Mouse (Mus musculus) intestine, postnatal 0 days (tissue): Measurements from ENCODE around the gene Cdh18. TPM values are rescaled to one million over a fixed set of nuclear protein-coding genes. Genes with fewer than 3 reads are reported as not detected.

ENCODE experiments used
- ATAC-seq: fragments of 200-750 bp; cut with Nextera tagmentation; 2 replicates; pipeline ENCODE4 v1.8.0; 2017; ENCODE audit warnings: mild to moderate bottlenecking, moderate TSS enrichment, moderate library complexity
- H3K27ac ChIP-seq: fragments of 300-500 bp; sonication (generic); 2 replicates; pipeline ENCODE4 v1.5.1; 2014; ENCODE audit warnings: mild to moderate bottlenecking, low read depth, low read length, moderate library complexity
- H3K27me3 ChIP-seq: fragments of 300-500 bp; sonication (generic); replicated peaks from 2 replicates; pipeline ENCODE4 v1.6.1; 2014; ENCODE audit warnings: low read length, mixed read lengths; ENCODE audit not compliant: control insufficient read depth, insufficient read depth
- H3K36me3 ChIP-seq: fragments of 300-500 bp; sonication (generic); 2 replicates; pipeline ENCODE4 v1.6.1; 2014; ENCODE audit warnings: mild to moderate bottlenecking, moderate library complexity; ENCODE audit not compliant: control insufficient read depth, insufficient read depth
- H3K4me1 ChIP-seq: fragments of 300-500 bp; sonication (generic); replicated peaks from 2 replicates; pipeline ENCODE4 v1.6.1; 2014; ENCODE audit warnings: antibody characterized with exemption, low read length, mixed read lengths; ENCODE audit not compliant: control insufficient read depth, insufficient read depth
- H3K4me2 ChIP-seq: fragments of 300-500 bp; sonication (generic); replicated peaks from 2 replicates; pipeline ENCODE4 v1.6.1; 2014; ENCODE audit warnings: low read depth, mild to moderate bottlenecking, moderate library complexity
- H3K4me3 ChIP-seq: fragments of 300-500 bp; sonication (generic); 2 replicates; pipeline ENCODE4 v1.5.1; 2014; ENCODE audit warnings: low read depth, low read length
- H3K9ac ChIP-seq: fragments of 300-500 bp; sonication (generic); 2 replicates; pipeline ENCODE4 v1.6.1; 2014; ENCODE audit warnings: mild to moderate bottlenecking, low read depth, low read length
- H3K9me3 ChIP-seq: fragments of 300-500 bp; sonication (generic); 2 replicates; pipeline ENCODE4 v1.6.1; 2016; ENCODE audit warnings: mixed run types; ENCODE audit not compliant: control insufficient read depth
- CTCF ChIP-seq: sonication (generic); IDR thresholded peaks from 2 replicates; pipeline ENCODE4 v1.5.1; 2016; ENCODE audit warnings: low read depth, mild to moderate bottlenecking, control low read depth, antibody characterized with exemption, moderate library complexity
- WGBS: fragments of 180-500 bp; shearing (Covaris S2); extraction: QIAGEN DNeasy Blood & Tissue Kit; methylation state at CpG from one replicate; pipeline ENCODE4 v1.1.7; 2014; 5-methylcytosine and 5-hydroxymethylcytosine counted together
- polyA plus RNA-seq: library from polyadenylated mRNA; unstranded; fragments of >200 nt; fragmentation: Nextera tagmentation; extraction: Ambion mirVana; gene quantifications from 2 replicates; pipeline ENCODE4 v1.2.1, GENCODE M21; 2015

Gene Cdh18
- polyA plus RNA-seq, 1 experiment from 2014 or later: 0.25 TPM

GRCm38 (mm10) chr15:23174623-23175022, 625.8 kb downstream of the Cdh18 start:
- Histone ChIP-seq H3K4me1 (no peaks in the 10 kb centered on the region), H3K27me3 (no peaks in the 10 kb centered on the region), H3K27ac (no peak overlapping the region), H3K4me2 (no peak overlapping the region), H3K9ac (no peak overlapping the region), H3K36me3 (no peaks in the 10 kb centered on the region), H3K4me3 (no peak overlapping the region), H3K9me3 (no peaks in the 10 kb centered on the region)
- TF ChIP-seq CTCF: no peak
- WGBS: 60% methylated on average over 5 of the region's 5 CpGs
- ATAC-seq: no peak

GRCm38 (mm10) chr15:23212068-23212467, 663.2 kb downstream of the Cdh18 start:
- ATAC-seq: no peak
- no peak for TF ChIP-seq CTCF

GRCm38 (mm10) chr15:23230616-23231015, 681.8 kb downstream of the Cdh18 start:
- Histone ChIP-seq H3K4me3 (no peak overlapping the region), H3K36me3 (no peaks in the 10 kb centered on the region), H3K4me2 (no peak overlapping the region), H3K27ac (no peak overlapping the region), H3K9me3 (no peaks in the 10 kb centered on the region), H3K9ac (no peak overlapping the region), H3K27me3 (no peaks in the 10 kb centered on the region), H3K4me1 (no peaks in the 10 kb centered on the region)
- ATAC-seq: no peak
- 41% methylated on average over 2 of the region's 2 CpGs for WGBS
- no peak for TF ChIP-seq CTCF

More at GRCm38 (mm10) chr15:23212068-23212467, 663.2 kb downstream of the Cdh18 start:
- Histone ChIP-seq H3K9me3 (no peaks in the 10 kb centered on the region), H3K4me2 (no peak overlapping the region), H3K4me3 (no peak overlapping the region), H3K9ac (no peak overlapping the region), H3K27ac (no peak overlapping the region), H3K4me1 (no peaks in the 10 kb centered on the region), H3K36me3 (no peaks in the 10 kb centered on the region), H3K27me3 (no peaks in the 10 kb centered on the region)
- WGBS: 84% methylated on average over 3 of the region's 3 CpGs

GRCm38 (mm10) chr15:23257751-23258440, 709.1 kb downstream of the Cdh18 start:
- no peaks in the 10 kb centered on the region for H3K27me3 ChIP-seq
- H3K9ac ChIP-seq: no peak overlapping the region
- no peaks in the 10 kb centered on the region for H3K4me1 ChIP-seq
- no peak overlapping the region for H3K4me2 ChIP-seq
- H3K9me3 ChIP-seq: no peaks in the 10 kb centered on the region
- no peaks in the 10 kb centered on the region for H3K36me3 ChIP-seq
- TF ChIP-seq CTCF: no peak
- H3K27ac ChIP-seq: no peak overlapping the region
- no peak for ATAC-seq
- H3K4me3 ChIP-seq: no peak overlapping the region
- WGBS: 72% methylated on average over 5 of the region's 5 CpGs

GRCm38 (mm10) chr15:23278421-23278820, 729.6 kb downstream of the Cdh18 start:
- no peak for TF ChIP-seq CTCF
- 81% methylated on average over 4 of the region's 4 CpGs for WGBS

GRCm38 (mm10) chr15:23305018-23305417, 756.2 kb downstream of the Cdh18 start:
- H3K9ac ChIP-seq: no peak overlapping the region
- no peaks in the 10 kb centered on the region for H3K4me1 ChIP-seq
- H3K9me3 ChIP-seq: no peaks in the 10 kb centered on the region
- ATAC-seq: no peak
- no peaks in the 10 kb centered on the region for H3K36me3 ChIP-seq
- no peak overlapping the region for H3K4me2 ChIP-seq
- TF ChIP-seq CTCF: no peak
- no peak overlapping the region for H3K27ac ChIP-seq
- no peak overlapping the region for H3K4me3 ChIP-seq
- no peaks in the 10 kb centered on the region for H3K27me3 ChIP-seq
- 67% methylated on average over 1 of the region's 1 CpGs for WGBS

More at GRCm38 (mm10) chr15:23278421-23278820, 729.6 kb downstream of the Cdh18 start:
- Histone ChIP-seq H3K4me1 (no peaks in the 10 kb centered on the region), H3K9me3 (no peaks in the 10 kb centered on the region), H3K9ac (no peak overlapping the region), H3K27ac (no peak overlapping the region), H3K36me3 (no peaks in the 10 kb centered on the region), H3K4me2 (no peak overlapping the region), H3K4me3 (no peak overlapping the region), H3K27me3 (no peaks in the 10 kb centered on the region)
- ATAC-seq: no peak

- ATAC-seq: no peak
- 82% methylated on average over 3 of the region's 3 CpGs for WGBS
- H3K27ac ChIP-seq: no peak overlapping the region
These were observed 767.9 kb downstream of the Cdh18 start for GRCm38 (mm10) chr15:23316766-23317165.

More at GRCm38 (mm10) chr15:23316766-23317165, 767.9 kb downstream of the Cdh18 start:
- Histone ChIP-seq H3K4me2 (no peak overlapping the region), H3K4me3 (no peak overlapping the region), H3K36me3 (no peaks in the 10 kb centered on the region), H3K9me3 (no peaks in the 10 kb centered on the region), H3K4me1 (no peaks in the 10 kb centered on the region), H3K9ac (no peak overlapping the region), H3K27me3 (no peaks in the 10 kb centered on the region)
- TF ChIP-seq CTCF: no peak
